Mouse (Mus musculus): ENCODE measurements around the gene Sbk1. TPM values are rescaled to one million over a fixed set of nuclear protein-coding genes. Genes with fewer than 3 reads are reported as not detected.
A peak's percentile ranks its signal among the peaks of the same experiment; 100 is the strongest.

Gene Sbk1
- polyA plus RNA-seq, 1 experiment, result 227 TPM

DNA sequence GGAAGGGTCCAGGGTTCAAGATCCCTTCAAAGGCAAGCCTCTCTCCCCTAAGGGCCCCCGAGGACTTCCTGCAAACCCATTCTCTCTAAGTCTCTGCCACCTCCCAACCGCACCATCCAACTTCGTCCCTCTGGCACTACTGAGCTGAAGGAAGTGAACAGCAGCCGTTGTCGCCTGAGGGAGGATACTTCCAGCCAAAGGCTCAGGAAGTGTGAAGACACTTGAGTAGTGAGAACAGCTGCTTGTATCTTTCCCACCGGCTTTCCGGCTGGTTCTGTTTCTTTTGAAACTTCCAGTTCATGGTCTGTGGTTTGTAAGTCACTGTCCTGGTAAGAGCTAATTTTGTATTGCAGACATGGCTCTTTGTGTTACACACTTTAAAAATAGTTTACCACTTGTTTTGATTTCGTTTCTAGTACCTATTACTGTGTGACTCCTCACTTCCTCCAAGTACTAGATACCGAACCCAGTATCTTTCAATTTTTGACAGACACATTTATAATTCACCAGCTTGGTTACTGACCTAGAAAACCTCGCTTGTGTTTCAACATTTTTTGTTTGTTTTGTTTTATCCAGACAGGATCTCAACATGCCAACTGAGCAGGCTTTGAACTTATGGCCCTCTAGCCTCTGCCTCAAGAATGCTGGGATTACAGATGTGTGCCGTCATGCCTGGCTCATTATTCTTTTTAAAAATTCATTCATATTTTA lies 36.2 kb upstream of the Sbk1 start:
- 65% methylated on average over 11 of the region's 11 CpGs for WGBS
- no peak for DNase-seq
- no peak for TF ChIP-seq CTCF (IDR thresholded peaks at IDR 0.05; ENCODE audit: borderline replicate concordance, insufficient read depth, low read depth, low read length)
- TF ChIP-seq POLR2A (IDR thresholded peaks at IDR 0.05; ENCODE audit: borderline replicate concordance, insufficient read depth, low read length), result no peak
- no peaks in the 10 kb centered on the region for H3K4me1 ChIP-seq (ENCODE audit: control insufficient read depth, insufficient read depth, low read length)
- no peaks in the 10 kb centered on the region for H3K27me3 ChIP-seq (ENCODE audit: control insufficient read depth, insufficient read depth, low read length)
- no peak overlapping the region for H3K27ac ChIP-seq (ENCODE audit: insufficient read depth, low read length)
- H3K4me3 ChIP-seq (replicated peaks; ENCODE audit: insufficient read depth, low read depth, low read length), result no peak overlapping the region

DNA sequence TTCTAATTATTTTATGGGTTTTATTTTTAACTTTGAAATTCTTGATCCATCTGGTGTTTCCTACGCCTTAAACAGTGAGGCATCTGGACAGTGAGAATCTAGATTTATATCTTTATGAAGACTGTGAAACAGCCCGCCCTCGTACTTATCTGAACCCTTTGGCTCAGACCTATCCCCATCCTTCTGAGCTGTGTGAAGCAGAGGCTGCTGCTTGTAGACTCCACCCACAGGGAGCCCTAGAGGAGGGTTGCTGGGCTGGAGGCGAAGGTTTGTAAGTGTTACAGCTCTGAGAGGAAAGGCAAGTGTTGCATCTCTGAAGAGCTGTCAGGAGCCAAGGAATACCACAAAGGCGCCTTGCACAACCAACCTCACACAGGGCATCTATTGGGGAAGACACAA lies 35.6 kb upstream of the Sbk1 start:
- Histone ChIP-seq H3K27ac (ENCODE audit: insufficient read depth, low read length) (no peak overlapping the region), H3K4me1 (ENCODE audit: control insufficient read depth, insufficient read depth, low read length) (no peaks in the 10 kb centered on the region), H3K4me3 (replicated peaks; ENCODE audit: insufficient read depth, low read depth, low read length) (no peak overlapping the region), H3K27me3 (ENCODE audit: control insufficient read depth, insufficient read depth, low read length) (no peaks in the 10 kb centered on the region)
- 91% methylated on average over 5 of the region's 5 CpGs for WGBS
- TF ChIP-seq POLR2A (IDR thresholded peaks at IDR 0.05; ENCODE audit: borderline replicate concordance, insufficient read depth, low read length) (no peak), CTCF (IDR thresholded peaks at IDR 0.05; ENCODE audit: borderline replicate concordance, insufficient read depth, low read depth, low read length) (no peak)
- DNase-seq, result no peak

GRCm38 (mm10) chr7:126240814-126241360 lies 31.5 kb upstream of the Sbk1 start:
- TF ChIP-seq POLR2A (IDR thresholded peaks at IDR 0.05; ENCODE audit: borderline replicate concordance, insufficient read depth, low read length) (no peak), CTCF (IDR thresholded peaks at IDR 0.05; ENCODE audit: borderline replicate concordance, insufficient read depth, low read depth, low read length) (no peak)
- 79% methylated on average over 14 of the region's 14 CpGs for WGBS
- no peak overlapping the region for H3K27ac ChIP-seq (ENCODE audit: insufficient read depth, low read length)
- H3K27me3 ChIP-seq (ENCODE audit: control insufficient read depth, insufficient read depth, low read length), result no peaks in the 10 kb centered on the region
- no peaks in the 10 kb centered on the region for H3K4me1 ChIP-seq (ENCODE audit: control insufficient read depth, insufficient read depth, low read length)
- no peak overlapping the region for H3K4me3 ChIP-seq (replicated peaks; ENCODE audit: insufficient read depth, low read depth, low read length)
- DNase-seq, result no peak

GRCm38 (mm10) chr7:126244168-126244750 lies 28.2 kb upstream of the Sbk1 start:
- H3K4me3 ChIP-seq (replicated peaks; ENCODE audit: insufficient read depth, low read depth, low read length), result no peak overlapping the region
- H3K27ac ChIP-seq (ENCODE audit: insufficient read depth, low read length), result no peak overlapping the region
- peak; percentile 47 to 56 for DNase-seq
- peaks cover 7% of the 10 kb centered on the region for H3K4me1 ChIP-seq (ENCODE audit: control insufficient read depth, insufficient read depth, low read length)
- 55% methylated on average over 6 of the region's 6 CpGs for WGBS
- no peak for TF ChIP-seq CTCF (IDR thresholded peaks at IDR 0.05; ENCODE audit: borderline replicate concordance, insufficient read depth, low read depth, low read length)
- TF ChIP-seq POLR2A (IDR thresholded peaks at IDR 0.05; ENCODE audit: borderline replicate concordance, insufficient read depth, low read length), result no peak
- H3K27me3 ChIP-seq (ENCODE audit: control insufficient read depth, insufficient read depth, low read length), result no peaks in the 10 kb centered on the region

GRCm38 (mm10) chr7:126248088-126248487 lies 24.3 kb upstream of the Sbk1 start:
- TF ChIP-seq POLR2A (IDR thresholded peaks at IDR 0.05; ENCODE audit: borderline replicate concordance, insufficient read depth, low read length) (peak; percentile 91; the same call in 1 of the 2 replicates), CTCF (IDR thresholded peaks at IDR 0.05; ENCODE audit: borderline replicate concordance, insufficient read depth, low read depth, low read length) (no peak)
- H3K27me3 ChIP-seq (ENCODE audit: control insufficient read depth, insufficient read depth, low read length), result no peaks in the 10 kb centered on the region
- H3K27ac ChIP-seq (ENCODE audit: insufficient read depth, low read length), result peak overlapping the region; percentile 96

GRCm38 (mm10) chr7:126248641-126249141 lies 23.7 kb upstream of the Sbk1 start:
- WGBS, result 18% methylated on average over 17 of the region's 17 CpGs
- peak; percentile 56 to 66 for DNase-seq
- Histone ChIP-seq H3K27me3 (ENCODE audit: control insufficient read depth, insufficient read depth, low read length) (no peaks in the 10 kb centered on the region), H3K4me3 (replicated peaks; ENCODE audit: insufficient read depth, low read depth, low read length) (peak overlapping the region; percentile 68), H3K27ac (ENCODE audit: insufficient read depth, low read length) (peak overlapping the region; percentile 96), H3K4me1 (ENCODE audit: control insufficient read depth, insufficient read depth, low read length) (peaks cover 20% of the 10 kb centered on the region)
- TF ChIP-seq CTCF (IDR thresholded peaks at IDR 0.05; ENCODE audit: borderline replicate concordance, insufficient read depth, low read depth, low read length) (no peak), POLR2A (IDR thresholded peaks at IDR 0.05; ENCODE audit: borderline replicate concordance, insufficient read depth, low read length) (no peak)

More at GRCm38 (mm10) chr7:126248088-126248487, 24.3 kb upstream of the Sbk1 start:
- 4% methylated on average over 6 of the region's 6 CpGs for WGBS
- Histone ChIP-seq H3K4me3 (replicated peaks; ENCODE audit: insufficient read depth, low read depth, low read length) (peak overlapping the region; percentile 68), H3K4me1 (ENCODE audit: control insufficient read depth, insufficient read depth, low read length) (peaks cover 14% of the 10 kb centered on the region)
- DNase-seq, result peak; percentile 81 to 82

GRCm38 (mm10) chr7:126249146-126249545 lies 23.3 kb upstream of the Sbk1 start:
- peak; percentile 43 to 60 for DNase-seq
- peak overlapping the region; percentile 96 for H3K27ac ChIP-seq (ENCODE audit: insufficient read depth, low read length)
- H3K27me3 ChIP-seq (ENCODE audit: control insufficient read depth, insufficient read depth, low read length), result no peaks in the 10 kb centered on the region
- TF ChIP-seq CTCF (IDR thresholded peaks at IDR 0.05; ENCODE audit: borderline replicate concordance, insufficient read depth, low read depth, low read length), result no peak
- TF ChIP-seq POLR2A (IDR thresholded peaks at IDR 0.05; ENCODE audit: borderline replicate concordance, insufficient read depth, low read length), result no peak
- WGBS, result 16% methylated on average over 5 of the region's 5 CpGs
- H3K4me1 ChIP-seq (ENCODE audit: control insufficient read depth, insufficient read depth, low read length), result peaks cover 22% of the 10 kb centered on the region
- H3K4me3 ChIP-seq (replicated peaks; ENCODE audit: insufficient read depth, low read depth, low read length), result peak overlapping the region; percentile 68

Data from cerebellum, adult 2 months (tissue).